Mouse (Mus musculus) gastrocnemius, adult 2 months (tissue): ENCODE measurements around the gene Fam49a. TPM values are rescaled to one million over a fixed set of nuclear protein-coding genes. Genes with fewer than 3 reads are reported as not detected.
A peak's percentile ranks its signal among the peaks of the same experiment; 100 is the strongest.

Experiments
- DNase-seq: peaks from one replicate; pipeline ENCODE4 v3.0.0; 2022
- H3K27ac ChIP-seq: fragments of 200-600 bp; 2 replicates; pipeline ENCODE4 v1.8.1; 2022; ENCODE audit warnings: mild to moderate bottlenecking
- H3K4me3 ChIP-seq: fragments of 200-600 bp; 2 replicates; pipeline ENCODE4 v1.8.1; 2022; ENCODE audit warnings: mild to moderate bottlenecking, moderate library complexity
- CTCF ChIP-seq: fragments of 200-600 bp; IDR thresholded peaks from 2 replicates; pipeline ENCODE4 v1.8.1; 2022; ENCODE audit warnings: antibody characterized with exemption, mild to moderate bottlenecking, moderate library complexity
- intact Hi-C: fragments of 180-260 bp; cut with DNase I; formaldehyde crosslinking; loops from one replicate; pipeline ENCODE4 v1.15.1; 2025
- total RNA-seq, 2 experiments: library from RNA; stranded (reverse); gene quantifications; 2 replicates each; pipeline ENCODE4 v1.2.3; 2021

Gene Fam49a
- total RNA-seq, 2 experiments from 2014 or later, result 5.5 to 6.3 TPM

GRCm38 (mm10) chr12:12409044-12409443 is 147.1 kb downstream of the Fam49a start:
- no peak for TF ChIP-seq CTCF
- Histone ChIP-seq H3K4me3 (no peak overlapping the region), H3K27ac (no peak overlapping the region)
- DNase-seq, result no peak
- intact Hi-C loops, result no loop called here

GRCm38 (mm10) chr12:12412674-12413073 is 150.7 kb downstream of the Fam49a start:
- TF ChIP-seq CTCF, result peak; percentile 96
- intact Hi-C loops, result loop anchor here (2.0 to 5.0 kb wide), 2 partner anchors 90 to 235 kb away; no protein-coding TSS in a partner anchor

DNA sequence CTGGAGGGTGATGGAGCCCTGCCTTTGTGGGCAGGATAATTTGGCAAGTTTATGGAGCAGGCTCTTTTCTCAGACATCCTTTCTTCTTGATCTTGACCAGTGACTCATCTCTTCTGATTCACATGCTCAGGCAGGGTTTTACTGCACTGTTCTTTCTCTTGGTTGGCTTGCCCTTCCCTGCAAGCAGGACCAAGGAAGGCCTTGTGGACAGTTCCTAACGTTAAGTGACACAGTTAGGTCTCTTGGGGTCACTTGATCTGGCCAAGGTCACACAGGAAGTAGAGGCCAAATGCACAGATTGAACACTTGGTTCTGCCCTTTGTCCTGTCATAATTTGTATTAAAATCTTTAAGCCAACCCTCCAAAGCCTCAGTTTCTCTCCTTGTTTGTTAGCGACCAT is 158.5 kb downstream of the Fam49a start:
- Histone ChIP-seq H3K4me3 (no peak overlapping the region), H3K27ac (no peak overlapping the region)
- intact Hi-C loops, result loop anchor here (2.0 to 5.0 kb wide), 2 partner anchors 202 to 794 kb away; no protein-coding TSS in a partner anchor
- DNase-seq, result no peak
- no peak for TF ChIP-seq CTCF

More at GRCm38 (mm10) chr12:12412674-12413073, 150.7 kb downstream of the Fam49a start:
- Histone ChIP-seq H3K27ac (no peak overlapping the region), H3K4me3 (no peak overlapping the region)
- DNase-seq, result peak; percentile 82

- H3K27ac ChIP-seq, result no peak overlapping the region
- peak; percentile 85 for DNase-seq
- no peak; the same call in 1 of the 2 replicates for TF ChIP-seq CTCF
- intact Hi-C loops, result loop anchor here (2.0 to 5.0 kb wide), 2 partner anchors 201 to 794 kb away; no protein-coding TSS in a partner anchor
- peak overlapping the region; percentile 68 for H3K4me3 ChIP-seq
Measured at GRCm38 (mm10) chr12:12420841-12421579, 159.1 kb downstream of the Fam49a start.

- intact Hi-C loops, result loop anchor here (2.0 to 5.0 kb wide), 2 partner anchors 201 to 793 kb away; no protein-coding TSS in a partner anchor
Measured at GRCm38 (mm10) chr12:12421580-12421878, 159.6 kb downstream of the Fam49a start.

DNA sequence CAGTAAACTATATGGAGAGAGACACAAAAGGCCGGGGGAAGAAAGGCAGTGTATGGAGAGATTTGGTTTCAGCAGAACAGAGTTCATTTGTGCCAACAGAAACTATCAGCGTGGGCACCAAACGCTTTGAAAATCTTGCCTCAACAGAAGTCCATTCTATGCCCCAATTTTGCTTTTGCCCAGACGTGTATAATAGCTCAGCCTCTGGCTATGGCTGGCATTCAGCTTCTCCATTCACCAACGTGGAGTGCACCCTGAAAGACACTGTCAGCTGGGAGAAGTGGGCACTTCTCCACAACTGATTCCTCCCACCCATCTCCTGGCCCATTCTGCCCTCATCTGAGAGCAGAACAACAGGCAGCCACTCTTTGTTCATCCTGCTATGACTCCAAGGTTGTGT is 163.2 kb downstream of the Fam49a start:
- Histone ChIP-seq H3K27ac (no peak overlapping the region), H3K4me3 (no peak overlapping the region)
- intact Hi-C loops, result no loop called here
- no peak for TF ChIP-seq CTCF
- DNase-seq, result no peak

More at GRCm38 (mm10) chr12:12421580-12421878, 159.6 kb downstream of the Fam49a start:
- DNase-seq, result no peak
- no peak for TF ChIP-seq CTCF
- Histone ChIP-seq H3K4me3 (no peak overlapping the region), H3K27ac (no peak overlapping the region)

DNA sequence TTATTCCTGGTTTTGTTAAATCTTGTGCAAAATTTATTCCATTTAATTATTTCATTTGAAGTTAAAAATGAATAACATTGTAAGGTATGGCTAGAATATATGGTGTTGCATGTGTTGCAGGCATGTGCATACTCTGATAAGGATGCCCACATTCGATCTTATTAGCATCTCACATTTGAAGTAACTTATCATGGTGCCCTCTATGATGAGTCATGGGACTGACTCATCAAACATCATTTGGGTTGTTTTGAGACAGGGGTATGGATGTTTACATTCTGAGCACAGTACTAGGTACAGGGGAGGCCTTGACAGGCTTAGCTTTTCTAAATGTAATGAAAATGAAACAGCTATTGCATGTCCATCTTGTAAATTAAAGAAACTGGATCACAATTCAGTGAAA is 165.3 kb downstream of the Fam49a start:
- no peak for DNase-seq
- H3K27ac ChIP-seq, result no peak overlapping the region
- H3K4me3 ChIP-seq, result no peak overlapping the region
- no peak for TF ChIP-seq CTCF
- intact Hi-C loops, result no loop called here

DNA sequence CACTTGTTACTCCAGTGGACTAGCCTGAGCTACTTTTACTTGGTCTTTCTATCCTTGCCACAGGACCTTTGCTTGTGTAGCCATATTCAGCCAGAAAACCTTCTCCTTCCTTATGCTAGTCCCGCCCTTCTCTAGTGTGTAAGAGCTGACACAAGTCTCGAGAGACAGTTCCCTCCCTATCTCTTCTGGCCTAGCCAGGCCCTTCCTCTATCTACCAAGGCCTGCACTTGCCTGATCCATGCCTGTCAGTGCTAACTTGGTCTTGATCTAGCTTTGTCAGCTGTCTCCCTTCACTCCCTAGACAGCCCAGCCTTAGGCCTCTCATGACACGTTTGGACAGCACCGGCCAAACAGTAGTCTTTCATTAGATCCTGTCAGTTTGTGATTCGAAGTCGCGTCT is 166.9 kb downstream of the Fam49a start:
- DNase-seq, result no peak
- Histone ChIP-seq H3K27ac (no peak overlapping the region), H3K4me3 (no peak overlapping the region)
- intact Hi-C loops, result no loop called here
- TF ChIP-seq CTCF, result no peak
